Mouse (Mus musculus) lung, adult 2 months (tissue): ENCODE data around the gene Atp7a.

Source experiments
- CTCF ChIP-seq: fragments of 200-500 bp; IDR thresholded peaks from 2 replicates; pipeline ENCODE4 v1.5.1; 2011; ENCODE audit warnings: mild to moderate bottlenecking, low read length, control low read depth; ENCODE audit not compliant: insufficient read depth
- POLR2A ChIP-seq: fragments of 200-500 bp; IDR thresholded peaks from 2 replicates; pipeline ENCODE4 v1.6.1; 2011; ENCODE audit warnings: low read depth, mild to moderate bottlenecking, control low read depth, low read length, borderline replicate concordance; ENCODE audit errors: extremely low read depth

GRCm38 (mm10) chrX:106012559-106012958 is 14.5 kb upstream of the Atp7a start:
- no peak for TF ChIP-seq POLR2A
- TF ChIP-seq CTCF = no peak
